Mouse (Mus musculus) limb, embryonic 10.5 days (tissue): ENCODE measurements around the gene Adcy4. TPM values are rescaled to one million over a fixed set of nuclear protein-coding genes. Genes with fewer than 3 reads are reported as not detected.
A peak's percentile ranks its signal among the peaks of the same experiment; 100 is the strongest.

Experiments
- DNase-seq: peaks from one replicate; pipeline ENCODE4 v3.0.0-alpha.2; 2017; ENCODE audit warnings: low spot score
- H3K27ac ChIP-seq: fragments of 300-500 bp; sonication (generic); 2 replicates; pipeline ENCODE4 v1.5.1; 2016; ENCODE audit warnings: mild to moderate bottlenecking
- H3K27me3 ChIP-seq: fragments of 300-500 bp; sonication (generic); 2 replicates; pipeline ENCODE4 v1.6.1; 2016; ENCODE audit warnings: low read depth, mild to moderate bottlenecking; ENCODE audit not compliant: poor library complexity, severe bottlenecking
- H3K36me3 ChIP-seq: fragments of 300-500 bp; sonication (generic); 2 replicates; pipeline ENCODE4 v1.6.1; 2016; ENCODE audit warnings: mild to moderate bottlenecking, moderate library complexity
- H3K4me1 ChIP-seq: fragments of 300-500 bp; sonication (generic); 2 replicates; pipeline ENCODE4 v1.6.1; 2016
- H3K4me3 ChIP-seq: fragments of 300-500 bp; sonication (generic); 2 replicates; pipeline ENCODE4 v1.5.1; 2016; ENCODE audit warnings: mild to moderate bottlenecking, moderate library complexity
- H3K9me3 ChIP-seq: fragments of 300-500 bp; sonication (generic); replicated peaks from 2 replicates; pipeline ENCODE4 v1.6.1; 2016; ENCODE audit warnings: mild to moderate bottlenecking
- WGBS: fragments of 180-500 bp; shearing (Covaris S2); methylation state at CpG from one replicate; pipeline ENCODE4 v1.1.7; 2016; 5-methylcytosine and 5-hydroxymethylcytosine counted together
- polyA plus RNA-seq: library from polyadenylated mRNA; unstranded; fragments of >200 nt; fragmentation: Nextera tagmentation; extraction: Ambion mirVana; gene quantifications from 2 replicates; pipeline ENCODE4 v1.2.1, GENCODE M21; 2016

Adcy4 gene
- 7.7 and 13.3 TPM in 2 replicates for polyA plus RNA-seq

- no peaks in the 10 kb centered on the region for H3K9me3 ChIP-seq
- peaks cover 83% of the 10 kb centered on the region for H3K27me3 ChIP-seq
- H3K27ac ChIP-seq = peak within 1 kb of the TSS; percentile 84
- WGBS = 4% methylated on average over 13 of the region's 13 CpGs
- peak; percentile 53 for DNase-seq
- 0 out of 2 replicates have a peak, but pooled peaks cover 4% of the 10 kb centered on the region for H3K36me3 ChIP-seq
- peak within 1 kb of the TSS; percentile 58 for H3K4me3 ChIP-seq
- H3K4me1 ChIP-seq = peaks cover 59% of the 10 kb centered on the region
These were observed at the start of gene Adcy4 for GRCm38 (mm10) chr14:55783958-55784235. Adcy4 (minus strand) TSS chr14:55784095.

DNA sequence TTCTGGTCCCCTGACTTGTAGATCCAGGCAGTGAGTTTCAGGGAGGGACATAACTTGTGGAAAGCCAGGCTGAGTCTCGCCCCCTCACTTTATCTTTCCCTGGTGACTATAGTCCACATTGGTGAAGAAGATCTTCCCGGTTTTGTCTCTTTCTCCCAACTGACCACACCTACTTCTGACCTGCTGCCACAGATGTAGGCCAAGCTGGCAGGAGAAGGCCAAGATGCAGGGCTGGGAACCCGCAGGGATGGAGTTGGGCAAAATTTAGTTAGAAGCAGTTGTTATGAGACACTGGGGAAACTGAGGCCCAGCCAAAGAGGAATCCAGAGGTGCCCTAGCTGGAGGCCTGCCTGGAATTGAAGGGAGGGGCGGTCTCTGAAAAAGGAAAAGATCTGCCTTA, 49.2 kb upstream of the Adcy4 start:
- Histone ChIP-seq H3K4me1 (peaks cover 55% of the 10 kb centered on the region), H3K27ac (0 out of 2 replicates have a peak overlapping the region, but pooled peaks have one; percentile 25), H3K36me3 (peaks cover 66% of the 10 kb centered on the region), H3K27me3 (no peaks in the 10 kb centered on the region), H3K9me3 (no peaks in the 10 kb centered on the region), H3K4me3 (no peak overlapping the region)
- no peak for DNase-seq
- 92% methylated on average over 4 of the region's 4 CpGs for WGBS

DNA sequence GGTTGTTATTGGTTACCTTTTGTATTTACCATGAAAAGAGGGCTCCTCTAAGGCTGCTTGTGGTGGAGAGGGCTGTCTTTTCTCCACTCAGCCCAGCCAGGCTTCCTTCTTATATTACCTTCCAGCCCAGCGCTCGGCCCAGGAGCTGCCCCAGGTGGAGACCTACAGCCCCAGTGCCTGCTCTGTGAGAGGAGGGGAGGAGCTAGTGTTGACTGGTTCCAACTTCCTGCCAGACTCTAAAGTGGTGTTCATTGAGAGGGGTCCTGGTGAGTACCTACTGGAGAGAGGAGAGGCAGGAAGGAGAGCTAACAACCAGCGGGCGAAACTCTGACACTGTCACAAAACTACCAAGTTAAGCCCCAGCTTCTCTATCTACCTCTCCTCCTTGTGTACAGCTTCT, 46.4 kb upstream of the Adcy4 start:
- Histone ChIP-seq H3K9me3 (no peaks in the 10 kb centered on the region), H3K4me1 (peaks cover 66% of the 10 kb centered on the region), H3K4me3 (no peak overlapping the region), H3K27me3 (no peaks in the 10 kb centered on the region), H3K27ac (no peak overlapping the region), H3K36me3 (peaks cover 87% of the 10 kb centered on the region)
- DNase-seq = no peak
- WGBS = 93% methylated on average over 4 of the region's 4 CpGs

GRCm38 (mm10) chr14:55829854-55830253, 46.0 kb upstream of the Adcy4 start:
- H3K9me3 ChIP-seq = no peaks in the 10 kb centered on the region
- no peak overlapping the region for H3K27ac ChIP-seq
- DNase-seq = no peak
- WGBS = 93% methylated on average over 16 of the region's 16 CpGs
- H3K27me3 ChIP-seq = no peaks in the 10 kb centered on the region
- H3K4me3 ChIP-seq = no peak overlapping the region
- H3K36me3 ChIP-seq = peaks cover 87% of the 10 kb centered on the region
- H3K4me1 ChIP-seq = peaks cover 64% of the 10 kb centered on the region

- Histone ChIP-seq H3K4me3 (peak overlapping the region; percentile 21; the same call in 1 of the 2 replicates), H3K36me3 (peaks cover 78% of the 10 kb centered on the region), H3K27ac (peak overlapping the region; percentile 46; the same call in 1 of the 2 replicates), H3K27me3 (no peaks in the 10 kb centered on the region), H3K4me1 (peaks cover 62% of the 10 kb centered on the region), H3K9me3 (no peaks in the 10 kb centered on the region)
- no peak for DNase-seq
- WGBS = 54% methylated on average over 3 of the region's 3 CpGs
These were observed 44.9 kb upstream of the Adcy4 start for GRCm38 (mm10) chr14:55828716-55829263.

GRCm38 (mm10) chr14:55826551-55827340, 42.9 kb upstream of the Adcy4 start:
- 9% methylated on average over 41 of the region's 41 CpGs for WGBS
- Histone ChIP-seq H3K4me3 (peak overlapping the region; percentile 83), H3K4me1 (peaks cover 71% of the 10 kb centered on the region)

DNA sequence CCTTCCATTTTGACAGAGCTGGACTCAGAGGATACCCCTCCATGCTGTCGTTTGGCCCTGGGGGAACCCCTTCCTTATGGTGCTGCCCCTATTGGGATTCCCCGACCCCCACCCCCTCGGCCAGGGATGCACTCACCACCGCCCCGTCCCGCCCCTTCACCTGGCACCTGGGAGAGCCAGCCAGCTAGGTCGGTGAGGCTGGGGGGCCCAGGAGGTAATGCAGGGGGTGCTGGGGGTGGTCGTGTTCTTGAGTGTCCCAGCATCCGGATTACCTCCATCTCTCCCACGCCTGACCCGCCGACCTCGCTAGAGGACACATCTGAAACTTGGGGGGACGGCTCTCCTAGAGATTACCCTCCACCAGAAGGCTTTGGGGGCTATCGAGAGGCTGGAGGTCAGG, 42.2 kb upstream of the Adcy4 start:
- Histone ChIP-seq H3K4me3 (peak overlapping the region; percentile 83), H3K27me3 (no peaks in the 10 kb centered on the region), H3K9me3 (no peaks in the 10 kb centered on the region), H3K27ac (peak overlapping the region; percentile 98), H3K36me3 (peaks cover 52% of the 10 kb centered on the region), H3K4me1 (peaks cover 67% of the 10 kb centered on the region)
- WGBS = 2% methylated on average over 15 of the region's 15 CpGs
- DNase-seq = peak; percentile 51

More at GRCm38 (mm10) chr14:55826551-55827340, 42.9 kb upstream of the Adcy4 start:
- H3K9me3 ChIP-seq = no peaks in the 10 kb centered on the region
- peaks cover 58% of the 10 kb centered on the region for H3K36me3 ChIP-seq
- peak overlapping the region; percentile 98 for H3K27ac ChIP-seq
- no peaks in the 10 kb centered on the region for H3K27me3 ChIP-seq
- peak; percentile 57 for DNase-seq

DNA sequence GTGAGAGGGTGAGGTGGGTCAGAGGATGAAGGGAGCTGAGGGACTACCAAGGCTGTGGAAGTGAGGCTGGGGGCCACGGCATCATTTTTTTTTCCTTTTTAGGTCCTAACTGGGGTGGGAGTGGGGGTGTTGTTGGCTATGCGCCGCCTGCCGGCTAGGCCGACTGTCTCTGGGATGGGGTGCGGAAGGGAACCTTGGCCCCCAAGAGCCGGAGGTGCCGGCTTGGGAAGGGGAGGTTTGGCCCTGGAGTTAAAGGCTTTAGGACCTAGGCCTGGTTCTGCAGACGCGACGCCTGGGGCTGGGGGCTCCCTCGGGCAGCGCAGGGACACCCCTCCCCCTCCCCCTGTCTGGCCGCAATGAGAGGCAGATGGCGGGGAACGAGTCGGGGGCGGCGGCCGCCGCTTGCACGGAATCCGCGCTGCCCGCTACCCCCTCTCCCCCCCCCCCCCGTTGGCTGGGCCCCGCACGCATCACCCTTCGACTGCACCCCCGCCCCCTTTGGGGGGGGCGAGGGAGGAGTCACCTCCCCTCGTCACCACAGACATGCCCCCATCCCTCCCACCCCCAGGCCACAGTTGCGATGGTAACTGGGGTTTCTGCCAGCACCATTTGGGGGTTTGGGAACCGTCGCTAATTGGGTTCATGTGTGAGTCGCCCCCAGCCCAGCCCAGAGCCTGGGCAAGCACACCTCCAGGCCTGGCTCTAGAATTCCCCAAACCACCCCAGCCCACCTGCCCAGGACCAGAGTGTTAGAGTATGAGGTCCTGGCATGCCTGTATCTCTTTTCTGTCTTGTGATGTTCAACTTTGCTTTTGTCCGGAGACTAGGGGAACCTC, 41.5 kb upstream of the Adcy4 start:
- DNase-seq = peak; percentile 86
- Histone ChIP-seq H3K27me3 (no peaks in the 10 kb centered on the region), H3K4me1 (peaks cover 66% of the 10 kb centered on the region), H3K4me3 (peak overlapping the region; percentile 83), H3K36me3 (peaks cover 45% of the 10 kb centered on the region), H3K9me3 (no peaks in the 10 kb centered on the region), H3K27ac (peak overlapping the region; percentile 98)
- under 1% methylated on average over 20 of the region's 37 CpGs for WGBS

- Histone ChIP-seq H3K9me3 (no peaks in the 10 kb centered on the region), H3K4me3 (peak overlapping the region; percentile 83), H3K27me3 (no peaks in the 10 kb centered on the region), H3K27ac (peak overlapping the region; percentile 98), H3K36me3 (peaks cover 37% of the 10 kb centered on the region), H3K4me1 (peaks cover 63% of the 10 kb centered on the region)
- peak; percentile 86 for DNase-seq
- WGBS = under 1% methylated on average over 32 of the region's 32 CpGs
These were observed 40.8 kb upstream of the Adcy4 start for GRCm38 (mm10) chr14:55824481-55825215.

GRCm38 (mm10) chr14:55824001-55824480, 40.1 kb upstream of the Adcy4 start:
- H3K4me3 ChIP-seq = peak overlapping the region; percentile 83
- DNase-seq = no peak
- peak overlapping the region; percentile 98 for H3K27ac ChIP-seq
- peaks cover 31% of the 10 kb centered on the region for H3K36me3 ChIP-seq
- no peaks in the 10 kb centered on the region for H3K9me3 ChIP-seq
- WGBS = under 1% methylated on average over 10 of the region's 10 CpGs
- H3K4me1 ChIP-seq = peaks cover 57% of the 10 kb centered on the region
- no peaks in the 10 kb centered on the region for H3K27me3 ChIP-seq

GRCm38 (mm10) chr14:55822991-55823762, 39.3 kb upstream of the Adcy4 start, which contains the start of gene Nfatc4:
Nfatc4 (plus strand) TSS chr14:55823144.
- H3K4me1 ChIP-seq = peaks cover 48% of the 10 kb centered on the region
- WGBS = under 1% methylated on average over 45 of the region's 46 CpGs
- H3K9me3 ChIP-seq = no peaks in the 10 kb centered on the region
- H3K27me3 ChIP-seq = no peaks in the 10 kb centered on the region
- peak; percentile 99 for DNase-seq
- peak within 1 kb of the TSS; percentile 83 for H3K4me3 ChIP-seq
- peak within 1 kb of the TSS; percentile 98 for H3K27ac ChIP-seq
- H3K36me3 ChIP-seq = peaks cover 22% of the 10 kb centered on the region
